35 mouse cellular contexts compared by ENCODE assay signal in the genomic region with DNA sequence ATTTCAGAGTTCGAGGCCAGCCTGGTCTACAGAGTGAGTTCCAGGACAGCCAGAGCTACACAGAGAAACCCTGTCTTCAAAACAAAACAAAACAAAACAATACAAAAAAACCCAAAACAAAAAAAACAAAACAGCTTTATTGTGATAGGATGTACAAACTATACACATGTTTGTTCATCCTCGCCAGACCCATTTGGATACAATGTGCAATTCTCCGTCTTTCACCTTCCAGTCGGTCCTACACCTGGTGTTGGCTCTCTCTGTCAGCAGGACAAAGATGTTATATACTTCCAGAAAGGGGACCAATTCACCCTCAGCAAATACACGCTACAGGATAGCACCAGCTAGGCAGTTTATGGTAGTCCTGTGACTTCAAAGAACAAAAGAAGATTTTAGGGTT.
"Had no signal": no experiment of that assay in that cellular context is flagged by ENCODE, and none has a peak within 500 bp of the region (broad histone marks: within the 10 kb centered on the region; RNA-seq: fewer than 3 reads in every experiment).

No protein-coding gene starts in this region.

- H3K9ac ChIP-seq: heart, embryonic 12.5 days; heart, embryonic 13.5 days; heart, embryonic 15.5 days; hindbrain, embryonic 12.5 days; hindbrain, embryonic 13.5 days; hindbrain, embryonic 14.5 days; hindbrain, embryonic 15.5 days; intestine, embryonic 15.5 days; kidney, embryonic 15.5 days had no signal

- H3K4me2 ChIP-seq: heart, embryonic 11.5 days; heart, embryonic 12.5 days; heart, embryonic 13.5 days; heart, embryonic 15.5 days; hindbrain, embryonic 12.5 days; hindbrain, embryonic 13.5 days; hindbrain, embryonic 14.5 days; hindbrain, embryonic 15.5 days; intestine, embryonic 15.5 days; kidney, embryonic 15.5 days had no signal

- H3K36me3 ChIP-seq: heart, embryonic 10.5 days; heart, embryonic 12.5 days; heart, embryonic 13.5 days; heart, embryonic 15.5 days; hindbrain, embryonic 10.5 days; hindbrain, embryonic 12.5 days; hindbrain, embryonic 13.5 days; hindbrain, embryonic 15.5 days; intestine, embryonic 15.5 days; kidney, embryonic 15.5 days had no signal

- H3K4me3 ChIP-seq: heart, embryonic 10.5 days; heart, embryonic 12.5 days; heart, embryonic 13.5 days; heart, embryonic 15.5 days; hindbrain, embryonic 10.5 days; hindbrain, embryonic 12.5 days; hindbrain, embryonic 13.5 days; hindbrain, embryonic 15.5 days; intestine, embryonic 15.5 days; kidney, embryonic 15.5 days; layer of hippocampus, adult 2 months had no signal

- ATAC-seq: hindbrain, embryonic 16.5 days; hindbrain, postnatal 0 days; inflammation-experienced regulatory T-cells, adult 6 months; intestine, embryonic 15.5 days; intestine, embryonic 16.5 days; intestine, postnatal 0 days had no signal

- H3K4me1 ChIP-seq: heart, embryonic 15.5 days; hindbrain, embryonic 10.5 days; hindbrain, embryonic 12.5 days; hindbrain, embryonic 13.5 days; hindbrain, embryonic 15.5 days; intestine, embryonic 15.5 days; kidney, embryonic 15.5 days had no signal

- H3K27ac ChIP-seq: heart, embryonic 10.5 days; heart, embryonic 13.5 days; heart, embryonic 15.5 days; hindbrain, embryonic 10.5 days; hindbrain, embryonic 12.5 days; hindbrain, embryonic 13.5 days; hindbrain, embryonic 14.5 days; hindbrain, embryonic 15.5 days; hindbrain, postnatal 0 days; intestine, embryonic 15.5 days; kidney, embryonic 15.5 days; kidney, postnatal 0 days; layer of hippocampus, adult 2 months had no signal

- H3K27me3 ChIP-seq: heart, embryonic 12.5 days; heart, embryonic 15.5 days; hindbrain, embryonic 12.5 days; hindbrain, embryonic 13.5 days; hindbrain, embryonic 15.5 days; intestine, embryonic 15.5 days; kidney, embryonic 15.5 days had no signal

- H3K9me3 ChIP-seq: heart, embryonic 10.5 days; heart, embryonic 12.5 days; heart, embryonic 13.5 days; heart, embryonic 15.5 days; hindbrain, embryonic 10.5 days; hindbrain, embryonic 12.5 days; hindbrain, embryonic 13.5 days; hindbrain, embryonic 15.5 days; intestine, embryonic 15.5 days; kidney, embryonic 15.5 days had no signal

- DNase-seq: heart, postnatal 10 days; heart, postnatal 14 days; heart, postnatal 36 days; heart, postnatal 4 days; kidney, adult 11 months; kidney, adult 18-20 months; kidney, adult 2 months; kidney, adult 8-10 months; kidney, adult 9 months; kidney, postnatal 10 days; kidney, postnatal 14 days; kidney, postnatal 25 days; kidney, postnatal 36 days; kidney, postnatal 4 days; layer of hippocampus, adult 9-11 months; layer of hippocampus, postnatal 36 days had no signal
